Mouse (Mus musculus): ENCODE data around the gene Lpcat1. TPM values are rescaled to one million over a fixed set of nuclear protein-coding genes. Genes with fewer than 3 reads are reported as not detected.

Gene Lpcat1
- polyA plus RNA-seq (2017; shearing (Covaris generic)): 10 to 100 TPM; 29.0 to 34.0 TPM

- ATAC-seq: peak; percentile 67
Observed at GRCm38 (mm10) chr13:73467034-73467420, at the start of gene Lpcat1. Gene Lpcat1, plus strand, starts transcription at chr13:73467197.

GRCm38 (mm10) chr13:73417478-73418220 lies 49.3 kb upstream of the Lpcat1 start:
- no peak for ATAC-seq

- ATAC-seq: no peak
Observed at GRCm38 (mm10) chr13:73418297-73418696, 48.7 kb upstream of the Lpcat1 start.

GRCm38 (mm10) chr13:73419244-73419643 lies 47.8 kb upstream of the Lpcat1 start:
- no peak for ATAC-seq

- ATAC-seq: no peak
Observed at GRCm38 (mm10) chr13:73423043-73423442, 44.0 kb upstream of the Lpcat1 start.

GRCm38 (mm10) chr13:73425035-73425434 lies 42.0 kb upstream of the Lpcat1 start:
- no peak for ATAC-seq

GRCm38 (mm10) chr13:73425839-73426490 lies 41.0 kb upstream of the Lpcat1 start:
- ATAC-seq: peak; percentile 93

- ATAC-seq: no peak
Observed at GRCm38 (mm10) chr13:73426587-73426986, 40.4 kb upstream of the Lpcat1 start.

- ATAC-seq: no peak
Observed at GRCm38 (mm10) chr13:73429605-73430321, 37.2 kb upstream of the Lpcat1 start.

GRCm38 (mm10) chr13:73432466-73433149 lies 34.4 kb upstream of the Lpcat1 start:
- ATAC-seq: no peak

- ATAC-seq: peak; percentile 28
Observed at GRCm38 (mm10) chr13:73433681-73434535, 33.1 kb upstream of the Lpcat1 start.

- ATAC-seq: peak; percentile 93
Observed at GRCm38 (mm10) chr13:73434687-73435086, 32.3 kb upstream of the Lpcat1 start.

- ATAC-seq: no peak
Observed at GRCm38 (mm10) chr13:73435662-73436061, 31.3 kb upstream of the Lpcat1 start.

GRCm38 (mm10) chr13:73439057-73439456 lies 27.9 kb upstream of the Lpcat1 start:
- no peak for ATAC-seq

- ATAC-seq: no peak
Observed at GRCm38 (mm10) chr13:73441032-73441431, 26.0 kb upstream of the Lpcat1 start.

- no peak for ATAC-seq
Observed at GRCm38 (mm10) chr13:73441686-73442085, 25.3 kb upstream of the Lpcat1 start.

- no peak for ATAC-seq
Observed at GRCm38 (mm10) chr13:73442431-73442830, 24.6 kb upstream of the Lpcat1 start.

- no peak for ATAC-seq
Observed at GRCm38 (mm10) chr13:73443093-73443821, 23.7 kb upstream of the Lpcat1 start.

- no peak for ATAC-seq
Observed at GRCm38 (mm10) chr13:73445087-73445486, 21.9 kb upstream of the Lpcat1 start.

- ATAC-seq: no peak
Observed at GRCm38 (mm10) chr13:73446076-73446475, 20.9 kb upstream of the Lpcat1 start.

- ATAC-seq: no peak
Observed at GRCm38 (mm10) chr13:73446494-73446893, 20.5 kb upstream of the Lpcat1 start.
